Mouse (Mus musculus) forebrain, embryonic 11.5 days (tissue): Measurements from ENCODE around the gene Spag16. TPM values are rescaled to one million over a fixed set of nuclear protein-coding genes. Genes with fewer than 3 reads are reported as not detected.

Source experiments
- ATAC-seq: fragments of 200-750 bp; cut with Nextera tagmentation; replicated peaks from 2 replicates; pipeline ENCODE4 v1.8.0; 2017; ENCODE audit warnings: moderate TSS enrichment; ENCODE audit not compliant: low FRiP score
- DNase-seq: peaks from one replicate; pipeline ENCODE4 v3.0.0-alpha.2; 2017; ENCODE audit warnings: low spot score
- H3K27ac ChIP-seq: fragments of 300-500 bp; sonication (generic); 2 replicates; pipeline ENCODE4 v1.5.1; 2014; ENCODE audit warnings: low read depth, low read length
- H3K27me3 ChIP-seq: fragments of 300-500 bp; sonication (generic); 2 replicates; pipeline ENCODE4 v1.6.1; 2014; ENCODE audit warnings: mild to moderate bottlenecking, low read length, mixed read lengths; ENCODE audit not compliant: control insufficient read depth, insufficient read depth
- H3K36me3 ChIP-seq: fragments of 300-500 bp; sonication (generic); 2 replicates; pipeline ENCODE4 v1.6.1; 2014; ENCODE audit warnings: mild to moderate bottlenecking, low read length, moderate library complexity, mixed read lengths; ENCODE audit not compliant: control insufficient read depth, insufficient read depth
- H3K4me1 ChIP-seq: fragments of 300-500 bp; sonication (generic); replicated peaks from 2 replicates; pipeline ENCODE4 v1.6.1; 2014; ENCODE audit warnings: low read length, mixed read lengths; ENCODE audit not compliant: control insufficient read depth, insufficient read depth
- H3K4me2 ChIP-seq: fragments of 300-500 bp; sonication (generic); 2 replicates; pipeline ENCODE4 v1.6.1; 2014; ENCODE audit warnings: low read depth, mild to moderate bottlenecking, low read length, moderate library complexity, mixed read lengths; ENCODE audit not compliant: severe bottlenecking
- H3K4me3 ChIP-seq: fragments of 300-500 bp; sonication (generic); 2 replicates; pipeline ENCODE4 v1.5.1; 2014; ENCODE audit warnings: low read depth, low read length
- H3K9ac ChIP-seq: fragments of 300-500 bp; sonication (generic); 2 replicates; pipeline ENCODE4 v1.6.1; 2014; ENCODE audit warnings: low read length
- H3K9me3 ChIP-seq: fragments of 300-500 bp; sonication (generic); 2 replicates; pipeline ENCODE4 v1.6.1; 2016; ENCODE audit warnings: low read length, mixed read lengths; ENCODE audit not compliant: control insufficient read depth
- WGBS: fragments of 180-500 bp; shearing (Covaris S2); extraction: QIAGEN DNeasy Blood & Tissue Kit; methylation state at CpG from one replicate; pipeline ENCODE4 v1.1.7; 2014; 5-methylcytosine and 5-hydroxymethylcytosine counted together
- polyA plus RNA-seq: library from polyadenylated mRNA; unstranded; fragments of >200 nt; fragmentation: Nextera tagmentation; extraction: Ambion mirVana; gene quantifications from 2 replicates; pipeline ENCODE4 v1.2.1, GENCODE M21; 2014

Spag16 gene
- polyA plus RNA-seq, 1 experiment from 2014 or later = 2.1 TPM

- WGBS = 89% methylated on average over 4 of the region's 4 CpGs
- Histone ChIP-seq H3K9ac (no peak overlapping the region), H3K36me3 (no peaks in the 10 kb centered on the region), H3K4me1 (no peaks in the 10 kb centered on the region), H3K4me3 (no peak overlapping the region), H3K27me3 (no peaks in the 10 kb centered on the region), H3K9me3 (no peaks in the 10 kb centered on the region), H3K4me2 (no peak overlapping the region), H3K27ac (no peak overlapping the region)
- no peak for DNase-seq
- ATAC-seq = no peak
Measured at GRCm38 (mm10) chr1:70652719-70653118, 825.9 kb downstream of the Spag16 start.

GRCm38 (mm10) chr1:70692529-70692928, 865.8 kb downstream of the Spag16 start:
- Histone ChIP-seq H3K9ac (no peak overlapping the region), H3K27me3 (no peaks in the 10 kb centered on the region), H3K4me2 (no peak overlapping the region), H3K27ac (no peak overlapping the region), H3K4me3 (no peak overlapping the region), H3K9me3 (no peaks in the 10 kb centered on the region), H3K4me1 (no peaks in the 10 kb centered on the region), H3K36me3 (no peaks in the 10 kb centered on the region)
- ATAC-seq = no peak
- WGBS = 96% methylated on average over 2 of the region's 2 CpGs
- no peak for DNase-seq

- H3K4me3 ChIP-seq = no peak overlapping the region
- no peak overlapping the region for H3K4me2 ChIP-seq
- H3K36me3 ChIP-seq = no peaks in the 10 kb centered on the region
- H3K27me3 ChIP-seq = no peaks in the 10 kb centered on the region
- H3K4me1 ChIP-seq = no peaks in the 10 kb centered on the region
- no peak overlapping the region for H3K9ac ChIP-seq
- no peak for ATAC-seq
- no peak overlapping the region for H3K27ac ChIP-seq
- no peak for DNase-seq
- H3K9me3 ChIP-seq = no peaks in the 10 kb centered on the region
- WGBS = 85% methylated on average over 5 of the region's 5 CpGs
Measured at GRCm38 (mm10) chr1:70700270-70700669, 873.5 kb downstream of the Spag16 start.

GRCm38 (mm10) chr1:70703934-70704333, 877.2 kb downstream of the Spag16 start:
- DNase-seq (no peak), ATAC-seq (no peak)
- Histone ChIP-seq H3K9me3 (no peaks in the 10 kb centered on the region), H3K36me3 (no peaks in the 10 kb centered on the region), H3K27me3 (no peaks in the 10 kb centered on the region), H3K4me3 (no peak overlapping the region), H3K4me1 (no peaks in the 10 kb centered on the region), H3K27ac (no peak overlapping the region), H3K4me2 (no peak overlapping the region), H3K9ac (no peak overlapping the region)
- WGBS = 80% methylated on average over 3 of the region's 3 CpGs

GRCm38 (mm10) chr1:70705821-70706220, 879.1 kb downstream of the Spag16 start:
- no peak overlapping the region for H3K4me3 ChIP-seq

GRCm38 (mm10) chr1:70725045-70725444, 898.3 kb downstream of the Spag16 start:
- 58% methylated on average over 5 of the region's 5 CpGs for WGBS

More at GRCm38 (mm10) chr1:70705821-70706220, 879.1 kb downstream of the Spag16 start:
- Histone ChIP-seq H3K9ac (no peak overlapping the region), H3K36me3 (no peaks in the 10 kb centered on the region), H3K9me3 (no peaks in the 10 kb centered on the region), H3K4me2 (no peak overlapping the region), H3K27me3 (no peaks in the 10 kb centered on the region), H3K4me1 (no peaks in the 10 kb centered on the region), H3K27ac (no peak overlapping the region)
- ATAC-seq = no peak
- 73% methylated on average over 3 of the region's 3 CpGs for WGBS
- DNase-seq = no peak

GRCm38 (mm10) chr1:70725655-70726066, 898.9 kb downstream of the Spag16 start, which contains the start of gene Vwc2l:
Gene Vwc2l, plus strand, starts transcription at chr1:70725715.
- Histone ChIP-seq H3K9me3 (no peaks in the 10 kb centered on the region), H3K4me2 (peak within 1 kb of the TSS; percentile 24; the same call in 1 of the 2 replicates), H3K4me3 (no peak within 1 kb of the TSS), H3K4me1 (no peaks in the 10 kb centered on the region), H3K9ac (no peak within 1 kb of the TSS), H3K27ac (no peak within 1 kb of the TSS), H3K36me3 (no peaks in the 10 kb centered on the region), H3K27me3 (no peaks in the 10 kb centered on the region)
- 8% methylated on average over 13 of the region's 13 CpGs for WGBS
- DNase-seq (peak; percentile 89), ATAC-seq (peak; percentile 49; the same call in 1 of the 2 replicates)

More at GRCm38 (mm10) chr1:70725045-70725444, 898.3 kb downstream of the Spag16 start:
- no peaks in the 10 kb centered on the region for H3K27me3 ChIP-seq
- H3K4me2 ChIP-seq = no peak overlapping the region
- H3K27ac ChIP-seq = no peak overlapping the region
- H3K9ac ChIP-seq = no peak overlapping the region
- no peaks in the 10 kb centered on the region for H3K36me3 ChIP-seq
- H3K4me1 ChIP-seq = no peaks in the 10 kb centered on the region
- no peak for DNase-seq
- no peak for ATAC-seq
- no peak overlapping the region for H3K4me3 ChIP-seq
- no peaks in the 10 kb centered on the region for H3K9me3 ChIP-seq

Other genes with a start within 250 kb of the Spag16 start
- gene Ikzf2, start 139.7 kb upstream of the Spag16 start, polyA plus RNA-seq = 4.7 and 6.2 TPM in 2 replicates